Mouse (Mus musculus): ENCODE results near the gene Tenm4. TPM values are rescaled to one million over a fixed set of nuclear protein-coding genes. Genes with fewer than 3 reads are reported as not detected.
A peak's percentile ranks its signal among the peaks of the same experiment; 100 is the strongest.

The Tenm4 gene
- polyA plus RNA-seq, 1 experiment from 2014 or later, result 5.0 TPM

- TF ChIP-seq EP300 (IDR thresholded peaks at IDR 0.05) (no peak), CTCF (IDR thresholded peaks at IDR 0.05) (no peak)
- WGBS, result 90% methylated on average over 7 of the region's 7 CpGs
- H3K27ac ChIP-seq (ENCODE audit: low read length), result no peak overlapping the region
- DNase-seq (ENCODE audit: low spot score) (no peak), ATAC-seq (no peak)
- no peaks in the 10 kb centered on the region for H3K36me3 ChIP-seq (ENCODE audit: insufficient read depth, low read length)
- H3K9me3 ChIP-seq (ENCODE audit: low read length), result no peaks in the 10 kb centered on the region
- no peak overlapping the region for H3K4me3 ChIP-seq (ENCODE audit: low read depth, low read length)
- H3K27me3 ChIP-seq (replicated peaks; ENCODE audit: insufficient read depth, low read length), result no peaks in the 10 kb centered on the region
- no peaks in the 10 kb centered on the region for H3K4me1 ChIP-seq (ENCODE audit: insufficient read depth, low read depth, low read length)
- no peak overlapping the region for H3K4me2 ChIP-seq (replicated peaks; ENCODE audit: low read depth, low read length)
- H3K9ac ChIP-seq (replicated peaks; ENCODE audit: low read depth), result no peak overlapping the region
Measured at GRCm38 (mm10) chr7:96808059-96808646, 637.1 kb downstream of the Tenm4 start.

DNA sequence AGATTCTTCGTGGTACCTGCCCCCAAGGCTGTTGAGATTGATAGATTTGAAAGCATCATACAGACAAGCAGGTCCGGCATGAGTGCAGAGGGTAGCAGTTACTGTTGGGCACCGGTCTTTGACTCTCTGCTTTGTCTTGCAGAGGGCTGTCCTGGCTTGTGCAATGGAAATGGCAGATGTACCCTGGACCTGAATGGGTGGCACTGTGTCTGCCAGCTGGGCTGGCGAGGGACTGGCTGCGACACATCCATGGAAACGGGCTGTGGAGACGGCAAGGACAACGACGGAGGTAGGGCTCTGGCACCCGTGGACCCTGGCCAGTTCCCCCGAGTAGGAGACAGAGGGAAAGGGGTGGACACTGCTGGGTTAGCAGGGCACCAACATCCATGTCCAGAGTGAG, 640.6 kb downstream of the Tenm4 start:
- Histone ChIP-seq H3K4me1 (ENCODE audit: insufficient read depth, low read depth, low read length) (peaks cover 2% of the 10 kb centered on the region; the same call in 1 of the 2 replicates), H3K9ac (replicated peaks; ENCODE audit: low read depth) (no peak overlapping the region), H3K4me2 (replicated peaks; ENCODE audit: low read depth, low read length) (no peak overlapping the region), H3K4me3 (ENCODE audit: low read depth, low read length) (no peak overlapping the region), H3K9me3 (ENCODE audit: low read length) (no peaks in the 10 kb centered on the region), H3K27ac (ENCODE audit: low read length) (no peak overlapping the region), H3K27me3 (replicated peaks; ENCODE audit: insufficient read depth, low read length) (no peaks in the 10 kb centered on the region), H3K36me3 (ENCODE audit: insufficient read depth, low read length) (no peaks in the 10 kb centered on the region)
- DNase-seq (ENCODE audit: low spot score), result no peak
- no peak for TF ChIP-seq CTCF (IDR thresholded peaks at IDR 0.05)
- no peak for TF ChIP-seq EP300 (IDR thresholded peaks at IDR 0.05)
- 91% methylated on average over 11 of the region's 11 CpGs for WGBS
- ATAC-seq, result no peak

DNA sequence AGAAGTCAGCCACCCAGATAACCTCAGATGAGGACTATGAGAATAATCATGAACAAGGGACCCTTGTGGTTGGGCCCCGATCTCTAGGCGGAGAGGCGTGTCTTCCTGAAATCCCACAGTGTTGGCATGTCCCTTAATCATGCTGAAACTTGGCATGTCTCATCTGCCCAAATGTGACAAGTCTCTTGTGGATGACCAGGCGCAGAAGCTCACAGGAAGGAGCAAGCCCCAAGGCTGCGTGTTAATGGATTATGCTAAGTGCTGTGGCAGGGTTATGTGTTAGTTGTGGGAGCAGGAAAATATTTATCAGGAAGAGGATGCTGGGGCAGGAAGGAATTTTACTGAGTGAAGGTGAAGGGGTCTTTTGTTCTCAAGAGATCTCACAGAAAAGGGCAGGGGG, 642.0 kb downstream of the Tenm4 start:
- peaks cover 2% of the 10 kb centered on the region; the same call in 1 of the 2 replicates for H3K4me1 ChIP-seq (ENCODE audit: insufficient read depth, low read depth, low read length)
- peak overlapping the region; percentile 81 for H3K27ac ChIP-seq (ENCODE audit: low read length)
- H3K36me3 ChIP-seq (ENCODE audit: insufficient read depth, low read length), result no peaks in the 10 kb centered on the region
- WGBS, result 45% methylated on average over 5 of the region's 5 CpGs
- H3K27me3 ChIP-seq (replicated peaks; ENCODE audit: insufficient read depth, low read length), result no peaks in the 10 kb centered on the region
- no peaks in the 10 kb centered on the region for H3K9me3 ChIP-seq (ENCODE audit: low read length)
- TF ChIP-seq EP300 (IDR thresholded peaks at IDR 0.05), result no peak
- no peak for TF ChIP-seq CTCF (IDR thresholded peaks at IDR 0.05)
- no peak overlapping the region for H3K4me3 ChIP-seq (ENCODE audit: low read depth, low read length)
- DNase-seq (ENCODE audit: low spot score) (no peak), ATAC-seq (peak; percentile 46)
- no peak overlapping the region for H3K4me2 ChIP-seq (replicated peaks; ENCODE audit: low read depth, low read length)
- H3K9ac ChIP-seq (replicated peaks; ENCODE audit: low read depth), result no peak overlapping the region

DNA sequence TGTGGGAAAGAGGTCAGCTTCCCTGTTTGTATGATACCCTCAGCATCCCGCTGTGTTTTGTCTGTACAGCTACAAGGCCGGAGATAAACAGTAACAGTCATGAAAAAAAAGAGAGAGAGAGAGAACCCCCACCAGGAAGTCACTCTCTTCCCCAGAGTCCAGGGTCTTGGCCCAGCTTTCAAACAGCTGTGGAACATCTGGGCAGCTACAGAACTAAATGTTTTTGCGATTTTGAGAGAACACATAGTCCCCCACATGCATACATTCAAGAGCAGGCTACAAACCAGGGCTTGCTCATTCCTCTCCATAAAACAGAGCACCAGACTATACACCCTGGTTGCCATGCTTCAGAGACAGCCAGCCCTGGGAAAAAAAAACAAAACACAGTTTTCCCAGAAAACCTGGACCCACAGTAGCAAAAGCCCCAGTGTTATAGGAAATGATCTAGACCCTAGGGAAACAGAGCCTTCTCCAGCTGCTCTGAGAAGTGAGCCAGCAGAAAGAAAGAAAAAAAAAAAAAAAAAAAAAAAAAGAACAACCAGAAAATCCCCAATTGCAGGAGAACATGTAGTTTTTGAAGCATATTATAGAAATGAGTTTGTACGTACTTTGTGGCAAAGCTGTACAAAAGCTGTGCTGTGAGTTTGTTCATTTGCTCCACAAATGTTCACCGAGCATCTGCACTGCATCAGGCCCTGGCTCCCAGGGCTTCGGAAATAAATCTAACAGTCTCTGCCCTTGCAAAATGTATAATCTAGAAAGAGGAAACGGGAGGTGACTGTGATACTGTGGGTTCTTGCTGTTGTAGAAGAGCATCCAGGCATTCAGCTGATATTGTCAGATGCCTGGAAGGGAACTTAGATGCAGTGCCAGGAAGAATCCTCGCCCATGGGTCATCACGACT, 642.7 kb downstream of the Tenm4 start:
- ATAC-seq, result peak; percentile 90
- no peaks in the 10 kb centered on the region for H3K27me3 ChIP-seq (replicated peaks; ENCODE audit: insufficient read depth, low read length)
- TF ChIP-seq EP300 (IDR thresholded peaks at IDR 0.05) (peak; percentile 95), CTCF (IDR thresholded peaks at IDR 0.05) (no peak)
- WGBS, result 43% methylated on average over 9 of the region's 9 CpGs
- H3K36me3 ChIP-seq (ENCODE audit: insufficient read depth, low read length), result no peaks in the 10 kb centered on the region
- peak overlapping the region; percentile 81 for H3K27ac ChIP-seq (ENCODE audit: low read length)
- no peak overlapping the region for H3K9ac ChIP-seq (replicated peaks; ENCODE audit: low read depth)
- H3K4me3 ChIP-seq (ENCODE audit: low read depth, low read length), result no peak overlapping the region
- H3K9me3 ChIP-seq (ENCODE audit: low read length), result no peaks in the 10 kb centered on the region
- peak; percentile 89 for DNase-seq (ENCODE audit: low spot score)
- H3K4me2 ChIP-seq (replicated peaks; ENCODE audit: low read depth, low read length), result no peak overlapping the region
- H3K4me1 ChIP-seq (ENCODE audit: insufficient read depth, low read depth, low read length), result peaks cover 2% of the 10 kb centered on the region; the same call in 1 of the 2 replicates

- Histone ChIP-seq H3K36me3 (ENCODE audit: insufficient read depth, low read length) (no peaks in the 10 kb centered on the region), H3K27ac (ENCODE audit: low read length) (peak overlapping the region; percentile 81), H3K27me3 (replicated peaks; ENCODE audit: insufficient read depth, low read length) (no peaks in the 10 kb centered on the region), H3K9ac (replicated peaks; ENCODE audit: low read depth) (no peak overlapping the region), H3K4me3 (ENCODE audit: low read depth, low read length) (no peak overlapping the region), H3K9me3 (ENCODE audit: low read length) (no peaks in the 10 kb centered on the region), H3K4me1 (ENCODE audit: insufficient read depth, low read depth, low read length) (peaks cover 2% of the 10 kb centered on the region; the same call in 1 of the 2 replicates), H3K4me2 (replicated peaks; ENCODE audit: low read depth, low read length) (no peak overlapping the region)
- no peak for DNase-seq (ENCODE audit: low spot score)
- no peak for TF ChIP-seq CTCF (IDR thresholded peaks at IDR 0.05)
- TF ChIP-seq EP300 (IDR thresholded peaks at IDR 0.05), result no peak
- no peak for ATAC-seq
Measured at GRCm38 (mm10) chr7:96814581-96814980, 643.5 kb downstream of the Tenm4 start.

DNA sequence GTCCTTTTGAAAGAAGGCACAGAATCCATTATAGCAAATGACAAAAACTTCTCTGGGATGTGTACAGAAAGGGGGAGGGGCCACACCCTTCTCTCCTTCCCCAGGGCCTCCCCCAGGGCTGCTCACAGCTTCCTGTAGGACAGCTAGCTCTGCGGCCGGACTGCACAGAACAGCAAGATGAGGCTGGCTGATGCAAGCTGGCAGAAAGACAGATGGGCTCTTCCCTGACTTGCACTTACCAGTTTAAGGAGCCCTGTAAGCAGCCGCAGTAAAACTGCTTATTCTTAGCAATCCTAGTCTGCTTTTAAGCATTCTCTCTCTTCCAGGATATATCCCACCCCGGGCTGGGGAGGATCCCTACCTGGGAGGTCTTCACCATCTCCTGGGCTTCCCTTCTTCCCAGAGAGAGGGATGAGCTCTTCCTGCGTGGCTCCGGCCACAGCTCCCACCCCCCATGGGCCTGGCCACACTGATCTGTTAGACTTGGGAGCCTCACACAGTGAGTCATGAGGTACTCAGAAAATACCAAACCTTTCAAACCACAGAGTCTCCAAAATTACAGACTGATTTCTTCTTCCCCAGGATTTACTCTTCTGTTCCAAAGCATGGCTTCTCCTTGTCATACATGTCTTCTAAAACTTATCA, 646.1 kb downstream of the Tenm4 start:
- Histone ChIP-seq H3K27ac (ENCODE audit: low read length) (peak overlapping the region; percentile 47; the same call in 1 of the 2 replicates), H3K4me1 (ENCODE audit: insufficient read depth, low read depth, low read length) (peaks cover 2% of the 10 kb centered on the region; the same call in 1 of the 2 replicates), H3K27me3 (replicated peaks; ENCODE audit: insufficient read depth, low read length) (no peaks in the 10 kb centered on the region), H3K4me2 (replicated peaks; ENCODE audit: low read depth, low read length) (no peak overlapping the region), H3K9ac (replicated peaks; ENCODE audit: low read depth) (no peak overlapping the region), H3K4me3 (ENCODE audit: low read depth, low read length) (no peak overlapping the region), H3K36me3 (ENCODE audit: insufficient read depth, low read length) (no peaks in the 10 kb centered on the region), H3K9me3 (ENCODE audit: low read length) (no peaks in the 10 kb centered on the region)
- ATAC-seq (peak; percentile 67), DNase-seq (ENCODE audit: low spot score) (peak; percentile 83)
- no peak for TF ChIP-seq CTCF (IDR thresholded peaks at IDR 0.05)
- no peak; the same call in 1 of the 2 replicates for TF ChIP-seq EP300 (IDR thresholded peaks at IDR 0.05)
- 32% methylated on average over 6 of the region's 6 CpGs for WGBS

Measured in lung, postnatal 0 days (tissue).